Mouse (Mus musculus) hindbrain, postnatal 0 days (tissue): ENCODE data around the gene Ttyh2. TPM values are rescaled to one million over a fixed set of nuclear protein-coding genes. Genes with fewer than 3 reads are reported as not detected.

Experiments used
- ATAC-seq: fragments of 200-750 bp; cut with Nextera tagmentation; 2 replicates; pipeline ENCODE4 v1.8.0; 2017; ENCODE audit warnings: mild to moderate bottlenecking, moderate TSS enrichment, moderate library complexity
- DNase-seq: peaks from one replicate; pipeline ENCODE4 v3.0.0-alpha.2; 2015; ENCODE audit warnings: low spot score
- H3K27ac ChIP-seq: fragments of 300-500 bp; sonication (generic); 2 replicates; pipeline ENCODE4 v1.5.1; 2014; ENCODE audit warnings: mild to moderate bottlenecking
- H3K27me3 ChIP-seq: fragments of 300-500 bp; sonication (generic); 2 replicates; pipeline ENCODE4 v1.6.1; 2014; ENCODE audit warnings: low read length, mixed read lengths; ENCODE audit not compliant: insufficient read depth
- H3K36me3 ChIP-seq: fragments of 300-500 bp; sonication (generic); 2 replicates; pipeline ENCODE4 v1.6.1; 2014; ENCODE audit warnings: low read length, mixed read lengths; ENCODE audit not compliant: insufficient read depth
- H3K4me1 ChIP-seq: fragments of 300-500 bp; sonication (generic); 2 replicates; pipeline ENCODE4 v1.6.1; 2014; ENCODE audit warnings: antibody characterized with exemption, low read length, mixed read lengths; ENCODE audit not compliant: insufficient read depth
- H3K4me2 ChIP-seq: fragments of 300-500 bp; sonication (generic); 2 replicates; pipeline ENCODE4 v1.6.1; 2014; ENCODE audit warnings: low read depth, mild to moderate bottlenecking, low read length, moderate library complexity, mixed read lengths
- H3K4me3 ChIP-seq: fragments of 300-500 bp; sonication (generic); 2 replicates; pipeline ENCODE4 v1.5.1; 2014; ENCODE audit warnings: low read length
- H3K9ac ChIP-seq: fragments of 300-500 bp; sonication (generic); replicated peaks from 2 replicates; pipeline ENCODE4 v1.6.1; 2014; ENCODE audit warnings: mild to moderate bottlenecking, low read length, moderate library complexity, mixed read lengths
- H3K9me3 ChIP-seq: fragments of 300-500 bp; sonication (generic); 2 replicates; pipeline ENCODE4 v1.6.1; 2016; ENCODE audit warnings: low read length, mixed read lengths
- CTCF ChIP-seq: IDR thresholded peaks from 2 replicates; pipeline ENCODE4 v1.5.1; 2016; ENCODE audit warnings: antibody characterized with exemption, control low read depth, low read depth
- WGBS: fragments of 180-500 bp; shearing (Covaris S2); extraction: QIAGEN DNeasy Blood & Tissue Kit; methylation state at CpG from one replicate; pipeline ENCODE4 v1.1.7; 2014; 5-methylcytosine and 5-hydroxymethylcytosine counted together
- polyA plus RNA-seq: library from polyadenylated mRNA; unstranded; fragments of >200 nt; fragmentation: Nextera tagmentation; extraction: Ambion mirVana; gene quantifications from 2 replicates; pipeline ENCODE4 v1.2.1, GENCODE M21; 2015
- total RNA-seq: library from RNA; depleted of rRNA; stranded (reverse); fragments of >200 nt; gene quantifications from 2 replicates; pipeline ENCODE4 v1.2.3, GENCODE M21; 2014; rRNA removed

The Ttyh2 gene
- total and polyA plus RNA-seq, 2 experiments from 2014 or later, result 38.6 to 75.8 TPM

DNA sequence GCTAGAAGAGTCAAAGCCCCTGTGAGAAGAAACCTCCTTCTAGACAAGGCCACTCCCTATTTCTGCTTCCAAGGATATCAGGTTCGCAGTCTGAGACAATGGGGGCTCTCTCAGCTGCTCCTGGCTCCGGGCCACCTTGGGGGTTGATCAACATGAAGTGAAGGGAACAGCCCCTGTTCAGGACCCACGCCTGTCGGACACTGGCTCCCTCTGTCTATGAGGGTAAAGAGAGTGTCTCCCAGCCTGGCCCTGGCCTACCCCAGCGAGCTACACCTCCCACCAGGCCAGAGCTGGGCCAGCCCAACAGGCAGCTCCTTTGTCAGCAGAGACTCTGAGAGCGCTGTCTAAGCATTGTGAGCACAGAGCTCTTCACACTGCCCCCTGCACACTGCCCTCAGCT, 94.7 kb downstream of the Ttyh2 start:
- DNase-seq (no peak), ATAC-seq (peak; percentile 80)
- Histone ChIP-seq H3K9ac (no peak overlapping the region), H3K9me3 (no peaks in the 10 kb centered on the region), H3K36me3 (no peaks in the 10 kb centered on the region), H3K4me3 (no peak overlapping the region), H3K27me3 (peaks cover 8% of the 10 kb centered on the region; the same call in 1 of the 2 replicates), H3K27ac (no peak overlapping the region), H3K4me1 (no peaks in the 10 kb centered on the region; the same call in 1 of the 2 replicates), H3K4me2 (no peak overlapping the region)
- 27% methylated on average over 6 of the region's 6 CpGs for WGBS
- TF ChIP-seq CTCF, result no peak

Other genes starting within 250 kb of the Ttyh2 start
- 577 and 578 TPM in 2 replicates for gene Rpl38, start 6.9 kb upstream of the Ttyh2 start, total RNA-seq
- gene Rpl38, start 6.9 kb upstream of the Ttyh2 start, polyA plus RNA-seq, result 954 and 958 TPM in 2 replicates
- 5.1 and 5.8 TPM in 2 replicates for gene Dnaic2, start 52.0 kb downstream of the Ttyh2 start, total RNA-seq
- 3.1 and 3.2 TPM in 2 replicates for gene Dnaic2, start 52.0 kb downstream of the Ttyh2 start, polyA plus RNA-seq
- 7.4 and 13.5 TPM in 2 replicates for gene Kif19a, start 90.0 kb downstream of the Ttyh2 start, total RNA-seq
- 0.99 and 1.6 TPM in 2 replicates for gene Kif19a, start 90.0 kb downstream of the Ttyh2 start, polyA plus RNA-seq
- gene Btbd17, start 120.5 kb downstream of the Ttyh2 start, total RNA-seq, result 84.6 and 94.0 TPM in 2 replicates
- 30.4 and 31.1 TPM in 2 replicates for gene Btbd17, start 120.5 kb downstream of the Ttyh2 start, polyA plus RNA-seq
- 0.58 TPM in 1 of 2 replicates, not detected in the other for gene Gpr142, start 123.5 kb downstream of the Ttyh2 start, total RNA-seq
- not detected in 2 replicates for gene Gpr142, start 123.5 kb downstream of the Ttyh2 start, polyA plus RNA-seq
- gene Gprc5c, start 175.7 kb downstream of the Ttyh2 start, total RNA-seq, result 12.8 and 14.1 TPM in 2 replicates
- gene Gprc5c, start 175.7 kb downstream of the Ttyh2 start, polyA plus RNA-seq, result 7.5 and 7.8 TPM in 2 replicates
- gene Cd300a, start 214.6 kb downstream of the Ttyh2 start, total RNA-seq, result 1.1 and 2.6 TPM in 2 replicates
- 1.4 and 1.5 TPM in 2 replicates for gene Cd300a, start 214.6 kb downstream of the Ttyh2 start, polyA plus RNA-seq